Comparison of ENCODE assay signal across 11 mouse cellular contexts in genomic region chr5:66173018-66173417, GRCm38 (mm10). TPM values are rescaled to one million over a fixed set of nuclear protein-coding genes. Genes with fewer than 3 reads are reported as not detected.
DNase-seq lines count a peak whose midpoint lies in the region; ATAC-seq and TF ChIP-seq lines count a peak whose summit lies in the region.
"Had no signal": no experiment of that assay in that cellular context is flagged by ENCODE, and none has a peak within 500 bp of the region (broad histone marks: within the 10 kb centered on the region; RNA-seq: fewer than 3 reads in every experiment).

TSS of gene Rbm47 (minus strand) at chr5:66173118.

- no peak within 1 kb of the TSS for H3K4me3 ChIP-seq in kidney, embryonic 14.5 days (ENCODE audit: low read length)
- H3K4me3 ChIP-seq in testis, adult 2 months (ENCODE audit: control insufficient read depth, low read depth, low read length) = peak within 1 kb of the TSS; percentile 83
- no peak within 1 kb of the TSS for H3K4me3 ChIP-seq in stomach, embryonic 15.5 days (replicated peaks)
- H3K4me3 ChIP-seq: midbrain, embryonic 12.5 days had no signal

- TF ChIP-seq CTCF in testis, adult 2 months (IDR thresholded peaks at IDR 0.05; ENCODE audit: control insufficient read depth, insufficient read depth, insufficient replicate concordance, low read depth, low read length) = no peak

- WGBS in kidney, embryonic 14.5 days = 79% methylated on average over 2 of the region's 2 CpGs
- WGBS in stomach, embryonic 15.5 days = 78% methylated on average over 2 of the region's 2 CpGs

- DNase-seq in kidney, postnatal 36 days = no peak
- DNase-seq in testis, postnatal 14 days (ENCODE audit: low spot score) = no peak
- DNase-seq in gonadal fat pad, adult 2 months (ENCODE audit: low read depth) = no peak
- DNase-seq in Muller cell, postnatal 12 days (ENCODE audit: inconsistent ontology term) = no peak
- DNase-seq: cerebellum, postnatal 10 days; thymus, postnatal 36 days had no signal

- H3K9ac ChIP-seq in kidney, embryonic 14.5 days (ENCODE audit: low read depth, low read length) = no peak within 1 kb of the TSS
- H3K9ac ChIP-seq in stomach, embryonic 15.5 days = no peak within 1 kb of the TSS
- H3K9ac ChIP-seq: midbrain, embryonic 12.5 days had no signal

- H3K4me1 ChIP-seq in kidney, embryonic 14.5 days (ENCODE audit: control insufficient read depth, insufficient read depth, low read length) = no peaks in the 10 kb centered on the region
- no peaks in the 10 kb centered on the region for H3K4me1 ChIP-seq in testis, adult 2 months (ENCODE audit: control insufficient read depth, insufficient read depth, low read length)
- no peaks in the 10 kb centered on the region for H3K4me1 ChIP-seq in stomach, embryonic 15.5 days

- no peak within 1 kb of the TSS for H3K27ac ChIP-seq in kidney, embryonic 14.5 days (ENCODE audit: low read depth, low read length)
- peak within 1 kb of the TSS; percentile 54 for H3K27ac ChIP-seq in testis, adult 2 months (ENCODE audit: control insufficient read depth, insufficient read depth, low read depth, low read length)
- H3K27ac ChIP-seq in stomach, embryonic 15.5 days = no peak within 1 kb of the TSS

- no peaks in the 10 kb centered on the region for H3K27me3 ChIP-seq in kidney, embryonic 14.5 days (ENCODE audit: control insufficient read depth, insufficient read depth, low read length)
- no peaks in the 10 kb centered on the region for H3K27me3 ChIP-seq in testis, adult 2 months (ENCODE audit: control insufficient read depth, insufficient read depth, low read length)
- no peaks in the 10 kb centered on the region for H3K27me3 ChIP-seq in stomach, embryonic 15.5 days (replicated peaks)
- H3K27me3 ChIP-seq: midbrain, embryonic 12.5 days had no signal

- no peak within 1 kb of the TSS for H3K4me2 ChIP-seq in kidney, embryonic 14.5 days (replicated peaks; ENCODE audit: low read depth, low read length)
- H3K4me2 ChIP-seq in stomach, embryonic 15.5 days = no peak within 1 kb of the TSS
- H3K4me2 ChIP-seq: midbrain, embryonic 12.5 days had no signal

- no peaks in the 10 kb centered on the region for H3K36me3 ChIP-seq in kidney, embryonic 14.5 days (ENCODE audit: control insufficient read depth, insufficient read depth, low read length)
- no peaks in the 10 kb centered on the region for H3K36me3 ChIP-seq in testis, adult 2 months (ENCODE audit: control insufficient read depth, insufficient read depth, low read length)
- no peaks in the 10 kb centered on the region for H3K36me3 ChIP-seq in stomach, embryonic 15.5 days
- H3K36me3 ChIP-seq: midbrain, embryonic 12.5 days had no signal

- no peak for ATAC-seq in kidney, embryonic 14.5 days (ENCODE audit: low FRiP score, low TSS enrichment)
- no peak for ATAC-seq in stomach, embryonic 15.5 days (ENCODE audit: insufficient read depth, low FRiP score, low read depth)
- ATAC-seq in cerebellum, adult (ENCODE audit: insufficient number of reproducible peaks, low FRiP score, low TSS enrichment) = no peak

- TF ChIP-seq POLR2A in testis, adult 2 months (IDR thresholded peaks at IDR 0.05; ENCODE audit: control insufficient read depth, low read depth, low read length) = no peak

- peaks cover 2% of the 10 kb centered on the region; the same call in 1 of the 2 replicates for H3K9me3 ChIP-seq in kidney, embryonic 14.5 days (ENCODE audit: control insufficient read depth, low read length)
- no peaks in the 10 kb centered on the region for H3K9me3 ChIP-seq in stomach, embryonic 15.5 days
- H3K9me3 ChIP-seq: midbrain, embryonic 12.5 days had no signal

RNA-seq across cellular contexts. Expression of gene Rbm47, which starts in this region (rescaled TPM):
- polyA plus RNA-seq in kidney, embryonic 14.5 days (2014; fragmentation: Nextera tagmentation; extraction: Ambion mirVana) = 27.6 and 45.6 TPM in 2 replicates
- polyA plus RNA-seq in testis, adult 2 months (2012; rRNA removed) = 24.9 and 31.5 TPM in 2 replicates
- 54.2 and 108 TPM in 2 replicates for polyA plus RNA-seq in gonadal fat pad, adult 2 months (2012; rRNA removed)
- 80.6 and 88.2 TPM in 2 replicates for polyA plus RNA-seq in stomach, embryonic 15.5 days (2015; fragmentation: Nextera tagmentation; extraction: Ambion mirVana)
